Mouse (Mus musculus) embryonic fibroblast, embryonic 13.5 days (primary cell): ENCODE results near the gene Spdya.

ENCODE experiments used
- CTCF ChIP-seq: IDR thresholded peaks from 2 replicates; pipeline ENCODE4 v1.5.1; 2011; ENCODE audit warnings: mild to moderate bottlenecking, control low read depth, low read length, moderate library complexity, borderline replicate concordance; ENCODE audit not compliant: insufficient read depth
- POLR2A ChIP-seq: IDR thresholded peaks from 2 replicates; pipeline ENCODE4 v1.6.1; 2011; ENCODE audit warnings: low read depth, mild to moderate bottlenecking, control low read depth, low read length, moderate library complexity

- TF ChIP-seq CTCF (no peak), POLR2A (no peak)
These were observed 45.0 kb upstream of the Spdya start for GRCm38 (mm10) chr17:71506832-71507231.
